Mouse (Mus musculus): ENCODE measurements at regions not wholly inside any gene's neighbourhood (a gene's known extent, or its start where the extent isn't known, plus 50 kb on each side); places are given as distances from the start of the nearest gene placed in this dataset.

GRCm38 (mm10) chr19:15230129-15230927 lies 632.5 kb upstream of the Tle4 start:
- no peak for DNase-seq (ENCODE audit: low read depth, low spot score)

GRCm38 (mm10) chr19:15217387-15217786 lies 619.5 kb upstream of the Tle4 start:
- no peak for DNase-seq (ENCODE audit: low read depth, low spot score)

- DNase-seq (ENCODE audit: low read depth, low spot score), result no peak
Measured at GRCm38 (mm10) chr19:15214651-15215050, 616.8 kb upstream of the Tle4 start.

- DNase-seq (ENCODE audit: low read depth, low spot score), result no peak
Measured at GRCm38 (mm10) chr19:15212881-15213280, 615.0 kb upstream of the Tle4 start.

- DNase-seq (ENCODE audit: low read depth, low spot score), result no peak
Measured at GRCm38 (mm10) chr19:15203039-15203438, 605.2 kb upstream of the Tle4 start.

GRCm38 (mm10) chr19:15201262-15201661 lies 603.4 kb upstream of the Tle4 start:
- DNase-seq (ENCODE audit: low read depth, low spot score), result peak; percentile 24

- no peak for DNase-seq (ENCODE audit: low read depth, low spot score)
Measured at GRCm38 (mm10) chr19:15200792-15201191, 602.9 kb upstream of the Tle4 start.

GRCm38 (mm10) chr19:15200361-15200760 lies 602.5 kb upstream of the Tle4 start:
- DNase-seq (ENCODE audit: low read depth, low spot score), result no peak

GRCm38 (mm10) chr19:15199692-15200091 lies 601.8 kb upstream of the Tle4 start:
- no peak for DNase-seq (ENCODE audit: low read depth, low spot score)

- DNase-seq (ENCODE audit: low read depth, low spot score), result no peak
Measured at GRCm38 (mm10) chr19:15175221-15175620, 577.4 kb upstream of the Tle4 start.

GRCm38 (mm10) chr19:15173301-15173700 lies 575.5 kb upstream of the Tle4 start:
- no peak for DNase-seq (ENCODE audit: low read depth, low spot score)

GRCm38 (mm10) chr19:15167184-15167583 lies 569.3 kb upstream of the Tle4 start:
- DNase-seq (ENCODE audit: low read depth, low spot score), result no peak

GRCm38 (mm10) chr19:15160641-15161040 lies 562.8 kb upstream of the Tle4 start:
- no peak for DNase-seq (ENCODE audit: low read depth, low spot score)

- DNase-seq (ENCODE audit: low read depth, low spot score), result no peak
Measured at GRCm38 (mm10) chr19:15158653-15159052, 560.8 kb upstream of the Tle4 start.

GRCm38 (mm10) chr19:15158177-15158576 lies 560.3 kb upstream of the Tle4 start:
- no peak for DNase-seq (ENCODE audit: low read depth, low spot score)

- peak; percentile 4 for DNase-seq (ENCODE audit: low read depth, low spot score)
Measured at GRCm38 (mm10) chr19:15154693-15155092, 556.8 kb upstream of the Tle4 start.

- DNase-seq (ENCODE audit: low read depth, low spot score), result no peak
Measured at GRCm38 (mm10) chr19:15146325-15146724, 548.5 kb upstream of the Tle4 start.

GRCm38 (mm10) chr19:15127122-15127521 lies 529.3 kb upstream of the Tle4 start:
- DNase-seq (ENCODE audit: low read depth, low spot score), result peak; percentile 2

- DNase-seq (ENCODE audit: low read depth, low spot score), result no peak
Measured at GRCm38 (mm10) chr19:15108441-15109026, 510.7 kb upstream of the Tle4 start.

GRCm38 (mm10) chr19:15095054-15095453 lies 497.2 kb upstream of the Tle4 start:
- no peak for DNase-seq (ENCODE audit: low read depth, low spot score)

GRCm38 (mm10) chr19:15093534-15093933 lies 495.7 kb upstream of the Tle4 start:
- DNase-seq (ENCODE audit: low read depth, low spot score), result no peak

GRCm38 (mm10) chr19:15080638-15081037 lies 482.8 kb upstream of the Tle4 start:
- no peak for DNase-seq (ENCODE audit: low read depth, low spot score)

- DNase-seq (ENCODE audit: low read depth, low spot score), result no peak
Measured at GRCm38 (mm10) chr19:15057801-15058200, 459.9 kb upstream of the Tle4 start.

Measured in mesoderm, embryonic 11.5 days (tissue).